Mouse (Mus musculus): ENCODE measurements at regions not wholly inside any gene's neighbourhood (a gene's known extent, or its start where the extent isn't known, plus 50 kb on each side); places are given as distances from the start of the nearest gene placed in this dataset.

- H3K36me3 ChIP-seq (replicated peaks in 1 of 2; ENCODE audit: control insufficient read depth in 1 of 2, insufficient read depth in 1 of 2, low read length in 1 of 2) = no peaks in the 10 kb centered on the region
- no peak for TF ChIP-seq TCF12 (IDR thresholded peaks at IDR 0.05; ENCODE audit: low read depth, low read length)
- TF ChIP-seq PAX5 (IDR thresholded peaks at IDR 0.05; ENCODE audit: low read length) = no peak
- no peaks in the 10 kb centered on the region for H3K27me3 ChIP-seq (replicated peaks)
- no peak overlapping the region for H3K27ac ChIP-seq (ENCODE audit: insufficient read depth, low read depth)
- no peak overlapping the region for H3K4me3 ChIP-seq (replicated peaks in 1 of 3; ENCODE audit: low read depth in 2 of 3, low read length in 2 of 3, poor library complexity in 1 of 3)
- H3K79me2 ChIP-seq (replicated peaks; ENCODE audit: control insufficient read depth, extremely low read depth, insufficient read depth, poor library complexity, severe bottlenecking) = no peaks in the 10 kb centered on the region
- no peak overlapping the region for H3K4me2 ChIP-seq (ENCODE audit: insufficient read depth, low read depth, poor library complexity, severe bottlenecking)
- in situ Hi-C loops (cut with MboI; ENCODE audit: low pct_ligation_motif_present, low pct_unique_long_range_greater_than_20kb, low sequenced_read_pairs) (no loop called here), dilution Hi-C loops (cut with MboI; ENCODE audit: extremely low pct_ligation_motif_present, extremely low pct_unique_long_range_greater_than_20kb, low sequenced_read_pairs) (no loop called here)
- DNase-seq (ENCODE audit: extremely low read depth) = no peak
- H3K9me3 ChIP-seq (replicated peaks; ENCODE audit: low read length) = peaks cover 2% of the 10 kb centered on the region
- no peak overlapping the region for H3K9ac ChIP-seq (ENCODE audit: insufficient read depth, low read depth)
- H3K4me1 ChIP-seq (ENCODE audit: control insufficient read depth in 1 of 2, insufficient read depth in 2 of 2) = no peaks in the 10 kb centered on the region
These were observed 512.0 kb upstream of the Atxn7l3b start for GRCm38 (mm10) chr10:113440818-113441217.

- Histone ChIP-seq H3K9me3 (replicated peaks; ENCODE audit: low read length) (peaks cover 4% of the 10 kb centered on the region), H3K4me3 (replicated peaks in 1 of 3; ENCODE audit: low read depth in 2 of 3, low read length in 2 of 3, poor library complexity in 1 of 3) (no peak overlapping the region), H3K36me3 (replicated peaks in 1 of 2; ENCODE audit: control insufficient read depth in 1 of 2, insufficient read depth in 1 of 2, low read length in 1 of 2) (no peaks in the 10 kb centered on the region), H3K27ac (ENCODE audit: insufficient read depth, low read depth) (no peak overlapping the region), H3K4me1 (ENCODE audit: control insufficient read depth in 1 of 2, insufficient read depth in 2 of 2) (no peaks in the 10 kb centered on the region), H3K79me2 (replicated peaks; ENCODE audit: control insufficient read depth, extremely low read depth, insufficient read depth, poor library complexity, severe bottlenecking) (no peaks in the 10 kb centered on the region), H3K27me3 (replicated peaks) (no peaks in the 10 kb centered on the region), H3K9ac (ENCODE audit: insufficient read depth, low read depth) (no peak overlapping the region), H3K4me2 (ENCODE audit: insufficient read depth, low read depth, poor library complexity, severe bottlenecking) (no peak overlapping the region)
- DNase-seq (ENCODE audit: extremely low read depth) = no peak
- TF ChIP-seq JUN (IDR thresholded peaks at IDR 0.05; ENCODE audit: insufficient read depth, low read depth, low read length) (no peak), NELFE (IDR thresholded peaks at IDR 0.05; ENCODE audit: low read depth, low read length) (no peak), KAT2A (IDR thresholded peaks at IDR 0.05; ENCODE audit: insufficient replicate concordance, low read length) (no peak), E2F4 (IDR thresholded peaks at IDR 0.05; ENCODE audit: insufficient replicate concordance, low read depth, low read length) (no peak), EP300 (IDR thresholded peaks at IDR 0.05; ENCODE audit: low read length) (no peak), POLR2A (IDR thresholded peaks at IDR 0.05; ENCODE audit: low read depth, low read length) (no peak), JUND (conservative IDR thresholded peaks at IDR 0.05; ENCODE audit: low read depth, low read length) (no peak), SMC3 (IDR thresholded peaks at IDR 0.05; ENCODE audit: low read depth, low read length) (no peak), CHD2 (IDR thresholded peaks at IDR 0.05; ENCODE audit: low read length) (no peak), MEF2A (IDR thresholded peaks at IDR 0.05; ENCODE audit: borderline replicate concordance, low read depth, low read length) (no peak)
- dilution Hi-C loops (cut with MboI; ENCODE audit: extremely low pct_ligation_motif_present, extremely low pct_unique_long_range_greater_than_20kb, low sequenced_read_pairs) = no loop called here
- in situ Hi-C loops (cut with MboI; ENCODE audit: low pct_ligation_motif_present, low pct_unique_long_range_greater_than_20kb, low sequenced_read_pairs) = no loop called here
These were observed 502.4 kb upstream of the Atxn7l3b start for GRCm38 (mm10) chr10:113431155-113431554.

GRCm38 (mm10) chr10:113411250-113411813 lies 482.5 kb upstream of the Atxn7l3b start:
- Histone ChIP-seq H3K27me3 (replicated peaks) (no peaks in the 10 kb centered on the region), H3K4me2 (ENCODE audit: insufficient read depth, low read depth, poor library complexity, severe bottlenecking) (no peak overlapping the region), H3K9me3 (replicated peaks; ENCODE audit: low read length) (no peaks in the 10 kb centered on the region), H3K36me3 (replicated peaks in 1 of 2; ENCODE audit: control insufficient read depth in 1 of 2, insufficient read depth in 1 of 2, low read length in 1 of 2) (no peaks in the 10 kb centered on the region), H3K79me2 (replicated peaks; ENCODE audit: control insufficient read depth, extremely low read depth, insufficient read depth, poor library complexity, severe bottlenecking) (no peaks in the 10 kb centered on the region), H3K9ac (ENCODE audit: insufficient read depth, low read depth) (no peak overlapping the region), H3K4me1 (ENCODE audit: control insufficient read depth in 1 of 2, insufficient read depth in 2 of 2) (no peaks in the 10 kb centered on the region), H3K4me3 (replicated peaks in 1 of 3; ENCODE audit: low read depth in 2 of 3, low read length in 2 of 3, poor library complexity in 1 of 3) (no peak overlapping the region), H3K27ac (ENCODE audit: insufficient read depth, low read depth) (no peak overlapping the region)
- in situ Hi-C loops (cut with MboI; ENCODE audit: low pct_ligation_motif_present, low pct_unique_long_range_greater_than_20kb, low sequenced_read_pairs) = no loop called here
- no peak for DNase-seq (ENCODE audit: extremely low read depth)
- dilution Hi-C loops (cut with MboI; ENCODE audit: extremely low pct_ligation_motif_present, extremely low pct_unique_long_range_greater_than_20kb, low sequenced_read_pairs) = no loop called here
- TF ChIP-seq ZKSCAN1 (IDR thresholded peaks at IDR 0.05; ENCODE audit: borderline replicate concordance, low read depth, low read length) (no peak), SIN3A (IDR thresholded peaks at IDR 0.05; ENCODE audit: low read length) (no peak), JUND (conservative IDR thresholded peaks at IDR 0.05; ENCODE audit: low read depth, low read length) (no peak), ZNF384 (IDR thresholded peaks at IDR 0.05; ENCODE audit: low read depth, low read length) (no peak), MXI1 (IDR thresholded peaks at IDR 0.05; ENCODE audit: low read depth, low read length) (no peak), USF1 (IDR thresholded peaks at IDR 0.05; ENCODE audit: low read depth, low read length) (no peak), UBTF (IDR thresholded peaks at IDR 0.05; ENCODE audit: low read depth, low read length) (no peak), TCF12 (IDR thresholded peaks at IDR 0.05; ENCODE audit: low read depth, low read length) (no peak), CTCF (conservative IDR thresholded peaks at IDR 0.05 in 1 of 2, IDR thresholded peaks at IDR 0.05 in 1 of 2; ENCODE audit: low read depth in 2 of 2, low read length in 2 of 2) (no peak), SMC3 (IDR thresholded peaks at IDR 0.05; ENCODE audit: low read depth, low read length) (no peak), CHD1 (IDR thresholded peaks at IDR 0.05; ENCODE audit: low read depth, low read length) (no peak), MEF2A (IDR thresholded peaks at IDR 0.05; ENCODE audit: borderline replicate concordance, low read depth, low read length) (no peak), USF2 (conservative IDR thresholded peaks at IDR 0.05; ENCODE audit: low read depth, low read length) (no peak), ETS1 (conservative IDR thresholded peaks at IDR 0.05; ENCODE audit: low read depth, low read length) (no peak), ZC3H11A (IDR thresholded peaks at IDR 0.05; ENCODE audit: low read depth, low read length) (no peak)

Measured in CH12.LX (cell line).